Mouse (Mus musculus) heart, embryonic 16.5 days (tissue): ENCODE data around the gene Socs7. TPM values are rescaled to one million over a fixed set of nuclear protein-coding genes. Genes with fewer than 3 reads are reported as not detected.

ENCODE experiments used
- ATAC-seq: fragments of 200-750 bp; cut with Nextera tagmentation; replicated peaks from 2 replicates; pipeline ENCODE4 v1.8.0; 2017; ENCODE audit warnings: moderate number of reproducible peaks; ENCODE audit not compliant: insufficient read depth, low FRiP score; ENCODE audit errors: extremely low read depth
- H3K27ac ChIP-seq: fragments of 300-500 bp; sonication (generic); 2 replicates; pipeline ENCODE4 v1.5.1; 2014; ENCODE audit warnings: mild to moderate bottlenecking, low read length, control low read depth, moderate library complexity
- H3K27me3 ChIP-seq: fragments of 300-500 bp; sonication (generic); 2 replicates; pipeline ENCODE4 v1.6.1; 2014; ENCODE audit warnings: low read length, mixed read lengths; ENCODE audit not compliant: control insufficient read depth, insufficient read depth
- H3K36me3 ChIP-seq: fragments of 300-500 bp; sonication (generic); 2 replicates; pipeline ENCODE4 v1.6.1; 2014; ENCODE audit not compliant: control insufficient read depth, insufficient read depth
- H3K4me1 ChIP-seq: fragments of 300-500 bp; sonication (generic); 2 replicates; pipeline ENCODE4 v1.6.1; 2014; ENCODE audit warnings: low read length, mixed read lengths; ENCODE audit not compliant: control insufficient read depth, insufficient read depth
- H3K4me2 ChIP-seq: fragments of 300-500 bp; sonication (generic); 2 replicates; pipeline ENCODE4 v1.6.1; 2014; ENCODE audit warnings: low read depth, mild to moderate bottlenecking, control low read depth, low read length
- H3K4me3 ChIP-seq: fragments of 300-500 bp; sonication (generic); 2 replicates; pipeline ENCODE4 v1.5.1; 2014; ENCODE audit warnings: mild to moderate bottlenecking, control low read depth, low read length
- H3K9ac ChIP-seq: fragments of 300-500 bp; sonication (generic); 2 replicates; pipeline ENCODE4 v1.6.1; 2014; ENCODE audit warnings: low read length, control low read depth
- H3K9me3 ChIP-seq: fragments of 300-500 bp; sonication (generic); replicated peaks from 2 replicates; pipeline ENCODE4 v1.6.1; 2016; ENCODE audit warnings: low read length; ENCODE audit not compliant: control insufficient read depth
- WGBS: fragments of 180-500 bp; shearing (Covaris S2); extraction: QIAGEN DNeasy Blood & Tissue Kit; methylation state at CpG from one replicate; pipeline ENCODE4 v1.1.7; 2014; 5-methylcytosine and 5-hydroxymethylcytosine counted together
- polyA plus RNA-seq: library from polyadenylated mRNA; unstranded; fragments of >200 nt; fragmentation: Nextera tagmentation; extraction: Ambion mirVana; gene quantifications from 2 replicates; pipeline ENCODE4 v1.2.1, GENCODE M21; 2015

Gene Socs7
- polyA plus RNA-seq, 1 experiment from 2014 or later: 3.2 TPM

DNA sequence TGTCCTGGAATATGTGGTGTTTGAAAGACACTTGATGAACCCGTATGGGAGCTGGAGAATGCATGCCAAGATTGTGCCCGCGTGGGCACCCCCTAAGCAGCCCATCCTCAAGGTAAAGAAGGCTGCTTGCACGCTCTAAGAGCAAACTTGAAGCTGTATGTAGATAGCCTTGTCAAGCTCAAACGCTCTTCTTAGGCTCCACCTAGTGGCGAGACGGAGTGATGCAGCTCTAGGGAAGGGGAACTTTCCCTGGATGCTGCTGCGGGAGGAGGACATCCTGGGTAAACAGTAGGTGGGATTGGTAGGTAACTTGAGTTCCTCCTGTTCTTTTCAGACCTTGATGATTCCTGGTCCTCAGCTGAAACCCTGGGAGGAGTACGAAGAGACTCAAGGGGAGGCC is 34.2 kb upstream of the Socs7 start:
- Histone ChIP-seq H3K9ac (no peak overlapping the region), H3K9me3 (no peaks in the 10 kb centered on the region), H3K4me1 (no peaks in the 10 kb centered on the region), H3K4me2 (no peak overlapping the region), H3K36me3 (peaks cover 46% of the 10 kb centered on the region), H3K27me3 (no peaks in the 10 kb centered on the region), H3K27ac (no peak overlapping the region), H3K4me3 (no peak overlapping the region)
- WGBS: 17% methylated on average over 9 of the region's 9 CpGs
- ATAC-seq: no peak

DNA sequence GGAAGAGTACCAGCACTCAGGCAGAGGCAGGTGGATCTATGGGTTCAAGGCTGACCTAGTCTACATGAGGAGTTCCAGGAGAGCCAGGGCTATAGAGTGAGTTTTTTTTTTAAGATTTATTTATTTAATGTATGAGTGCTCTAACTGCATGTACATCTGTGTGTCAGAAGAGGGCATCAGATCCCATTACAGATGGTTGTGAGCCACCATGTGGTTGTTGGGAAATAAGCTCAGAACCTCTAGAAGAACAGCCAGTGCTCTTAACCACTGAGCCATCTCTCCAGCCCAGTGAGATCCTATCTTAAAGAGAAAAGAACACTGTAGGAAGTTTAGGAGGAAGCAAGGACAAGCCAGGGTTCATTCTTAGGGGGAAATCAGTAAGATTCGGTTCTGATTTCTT is 32.0 kb upstream of the Socs7 start:
- H3K9me3 ChIP-seq: no peaks in the 10 kb centered on the region
- no peak for ATAC-seq
- peaks cover 2% of the 10 kb centered on the region; the same call in 1 of the 2 replicates for H3K27me3 ChIP-seq
- no peak overlapping the region for H3K4me2 ChIP-seq
- H3K27ac ChIP-seq: no peak overlapping the region
- H3K4me3 ChIP-seq: no peak overlapping the region
- no peaks in the 10 kb centered on the region for H3K4me1 ChIP-seq
- no peak overlapping the region for H3K9ac ChIP-seq
- H3K36me3 ChIP-seq: peaks cover 29% of the 10 kb centered on the region
- 92% methylated on average over 1 of the region's 1 CpGs for WGBS

DNA sequence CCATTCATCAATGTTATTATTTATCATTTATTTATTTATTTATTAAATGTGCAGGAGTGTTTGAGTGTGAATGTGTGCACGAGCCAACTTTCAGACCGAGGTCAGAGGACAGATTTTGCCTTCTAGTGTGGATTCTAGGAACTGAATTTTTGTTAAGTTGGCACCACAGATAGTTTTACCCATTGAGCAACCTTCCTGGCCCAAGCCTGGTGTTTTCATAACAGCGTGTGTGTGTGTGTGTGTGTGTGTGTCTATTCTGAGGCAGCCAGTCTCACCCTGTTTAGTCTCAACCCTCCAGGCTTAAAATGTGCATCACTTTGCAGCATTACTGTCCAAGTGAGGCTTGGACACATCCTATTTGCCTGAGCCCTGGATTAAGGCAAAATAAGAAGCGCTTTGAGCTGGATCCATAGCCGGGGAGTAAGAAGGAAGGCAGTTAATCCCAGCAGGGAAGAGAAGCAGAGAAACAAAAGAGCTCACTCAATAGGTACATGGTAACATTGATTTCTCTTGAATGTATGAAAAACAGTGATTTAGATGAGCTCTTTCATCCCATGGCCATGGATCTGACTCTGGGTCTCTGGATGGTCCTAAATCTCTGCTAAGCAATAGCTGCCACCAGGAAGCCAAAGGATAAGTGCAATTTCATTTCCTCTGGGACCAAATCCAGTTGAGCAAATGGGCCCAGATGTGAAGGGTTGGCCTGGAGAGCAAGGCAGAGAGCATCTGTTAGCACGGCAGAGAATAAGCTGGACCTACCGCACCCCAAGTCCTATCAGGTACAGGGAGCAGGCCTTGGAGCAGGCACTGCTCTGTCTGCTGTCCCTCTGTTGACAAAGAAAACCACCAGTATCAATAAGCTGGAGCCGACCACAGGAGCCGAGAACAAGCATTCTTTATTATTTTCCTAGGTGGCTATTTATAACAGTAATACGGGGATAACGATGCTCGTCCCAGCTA is 30.8 kb upstream of the Socs7 start:
- Histone ChIP-seq H3K9me3 (no peaks in the 10 kb centered on the region), H3K27me3 (peaks cover 5% of the 10 kb centered on the region), H3K4me1 (no peaks in the 10 kb centered on the region), H3K4me3 (no peak overlapping the region), H3K36me3 (peaks cover 18% of the 10 kb centered on the region), H3K27ac (no peak overlapping the region), H3K9ac (no peak overlapping the region), H3K4me2 (no peak overlapping the region)
- 78% methylated on average over 12 of the region's 12 CpGs for WGBS
- ATAC-seq: no peak

DNA sequence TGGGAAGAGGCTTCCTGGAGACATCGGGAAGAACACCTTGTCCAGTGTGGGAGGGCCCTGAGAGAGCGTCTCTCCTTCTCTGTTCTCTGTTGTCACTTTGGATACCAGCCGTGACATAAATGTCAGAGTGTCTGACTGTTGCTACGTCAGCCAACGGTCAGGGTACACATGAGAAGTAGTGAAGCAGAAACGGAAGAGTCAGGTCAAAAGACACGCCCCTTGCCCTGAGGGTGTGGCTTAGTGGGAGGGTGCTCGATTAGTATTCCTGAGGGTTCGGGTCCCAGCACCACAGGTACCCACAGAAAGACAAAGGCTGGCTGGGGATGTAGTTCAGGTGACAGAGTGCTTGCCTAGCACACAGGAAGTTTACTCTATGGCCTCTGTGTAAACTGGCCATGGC is 29.3 kb upstream of the Socs7 start:
- no peak for ATAC-seq
- Histone ChIP-seq H3K27ac (no peak overlapping the region), H3K4me3 (no peak overlapping the region), H3K27me3 (peaks cover 13% of the 10 kb centered on the region), H3K4me2 (no peak overlapping the region), H3K4me1 (peaks cover 1% of the 10 kb centered on the region), H3K9ac (no peak overlapping the region), H3K36me3 (peaks cover 12% of the 10 kb centered on the region), H3K9me3 (no peaks in the 10 kb centered on the region)
- WGBS: 51% methylated on average over 9 of the region's 9 CpGs

DNA sequence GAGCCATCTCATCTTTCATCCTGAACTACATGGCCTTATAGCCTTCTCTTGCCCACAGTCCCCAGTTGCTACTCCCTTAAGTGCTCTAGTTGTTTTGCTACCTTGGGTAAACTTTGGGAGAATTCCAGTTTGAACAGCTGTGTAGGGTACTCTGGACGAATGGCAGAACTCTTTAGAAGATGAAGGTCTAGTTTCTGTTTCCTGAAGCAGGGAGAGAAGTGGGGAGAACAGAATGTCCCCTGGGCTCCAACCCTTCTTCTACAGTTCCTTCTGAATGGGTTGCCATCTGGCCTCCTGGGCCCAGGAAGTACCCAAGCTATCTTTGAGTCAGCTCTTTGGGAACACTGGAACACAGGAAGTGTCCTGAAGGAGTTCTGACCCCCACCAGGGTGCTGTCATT is 28.5 kb upstream of the Socs7 start:
- WGBS: 37% methylated on average over 1 of the region's 1 CpGs
- no peaks in the 10 kb centered on the region for H3K9me3 ChIP-seq
- H3K27me3 ChIP-seq: peaks cover 15% of the 10 kb centered on the region
- H3K4me3 ChIP-seq: no peak overlapping the region
- peaks cover 8% of the 10 kb centered on the region for H3K36me3 ChIP-seq
- no peak for ATAC-seq
- no peak overlapping the region for H3K4me2 ChIP-seq
- no peak overlapping the region for H3K9ac ChIP-seq
- H3K4me1 ChIP-seq: peaks cover 10% of the 10 kb centered on the region
- H3K27ac ChIP-seq: no peak overlapping the region

DNA sequence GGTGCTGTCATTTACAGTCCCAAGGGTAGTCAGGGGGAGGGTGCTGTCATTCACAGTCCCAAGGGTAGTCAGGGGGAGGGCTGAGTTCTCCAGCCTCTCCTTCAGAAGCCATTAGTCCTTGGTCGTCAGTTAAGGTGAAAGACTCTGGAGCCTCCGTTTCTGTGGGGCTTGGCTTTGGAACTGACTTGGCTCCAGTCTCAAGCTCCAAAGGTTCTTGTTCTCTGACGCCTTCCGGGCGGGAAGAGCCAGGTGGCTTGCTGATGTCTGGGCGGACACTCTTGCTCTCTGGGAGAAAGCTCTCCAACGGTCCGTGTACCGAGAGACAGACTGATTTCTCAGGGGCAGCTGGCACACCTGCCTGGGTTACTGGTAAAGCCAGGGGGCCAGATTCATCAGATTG is 28.0 kb upstream of the Socs7 start:
- no peaks in the 10 kb centered on the region for H3K9me3 ChIP-seq
- peaks cover 15% of the 10 kb centered on the region for H3K27me3 ChIP-seq
- H3K36me3 ChIP-seq: 0 out of 2 replicates have a peak, but pooled peaks cover 4% of the 10 kb centered on the region
- H3K4me1 ChIP-seq: peaks cover 12% of the 10 kb centered on the region
- 84% methylated on average over 9 of the region's 9 CpGs for WGBS
- H3K4me2 ChIP-seq: no peak overlapping the region
- no peak overlapping the region for H3K9ac ChIP-seq
- no peak overlapping the region for H3K4me3 ChIP-seq
- H3K27ac ChIP-seq: no peak overlapping the region
- ATAC-seq: no peak

DNA sequence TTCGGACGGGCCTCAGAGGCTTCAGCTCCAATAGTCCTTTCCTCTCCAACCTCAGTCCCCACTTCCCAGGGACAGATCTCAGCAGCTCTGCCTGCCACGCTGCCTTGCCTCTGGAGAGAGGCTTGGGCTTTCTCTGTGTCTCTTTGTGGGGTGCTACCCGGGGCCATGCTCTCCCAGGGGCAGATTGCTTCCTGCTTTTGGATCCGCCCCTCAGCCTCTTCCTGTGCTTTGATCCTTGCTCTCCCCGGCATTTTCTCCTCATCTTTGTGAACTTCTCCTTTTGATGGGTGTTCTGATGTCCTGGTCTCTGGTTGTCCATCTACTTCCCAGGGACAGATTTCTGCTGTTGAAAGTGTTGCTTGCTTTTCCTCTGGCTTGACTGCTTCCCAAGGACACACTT is 26.1 kb upstream of the Socs7 start:
- no peaks in the 10 kb centered on the region for H3K9me3 ChIP-seq
- peaks cover 12% of the 10 kb centered on the region for H3K4me1 ChIP-seq
- WGBS: 43% methylated on average over 6 of the region's 6 CpGs
- H3K4me3 ChIP-seq: no peak overlapping the region
- no peak overlapping the region for H3K9ac ChIP-seq
- no peaks in the 10 kb centered on the region for H3K36me3 ChIP-seq
- peaks cover 15% of the 10 kb centered on the region for H3K27me3 ChIP-seq
- no peak overlapping the region for H3K27ac ChIP-seq
- no peak for ATAC-seq
- no peak overlapping the region for H3K4me2 ChIP-seq

DNA sequence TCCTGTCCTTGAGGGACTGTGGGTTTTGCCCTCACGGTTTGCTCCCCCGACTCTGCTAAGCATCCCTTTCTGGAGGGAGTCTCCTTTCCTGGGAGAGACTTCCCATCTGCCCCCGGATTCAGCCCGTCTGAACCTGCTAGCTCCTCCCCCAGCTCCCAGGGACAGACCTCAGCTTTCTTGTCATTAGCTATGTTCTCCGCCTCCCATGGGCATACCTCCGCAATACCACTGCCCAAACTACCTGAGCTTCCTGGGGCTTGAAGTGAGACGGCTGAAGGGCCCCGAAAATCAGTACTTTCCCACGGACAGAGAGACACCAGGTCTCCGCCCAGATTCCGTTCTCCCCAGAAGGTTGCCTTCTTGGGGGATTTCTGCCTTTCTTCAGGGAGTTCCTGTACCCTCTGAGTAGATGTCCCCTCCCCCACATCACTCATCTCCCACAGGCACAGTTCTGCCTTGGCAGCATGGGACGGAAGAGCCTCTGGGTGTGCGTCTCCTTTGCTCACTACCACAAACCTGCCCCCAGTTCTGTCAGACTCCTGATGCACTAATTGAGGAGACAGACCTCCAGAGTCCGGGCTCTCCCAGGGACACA is 25.5 kb upstream of the Socs7 start:
- Histone ChIP-seq H3K27me3 (peaks cover 15% of the 10 kb centered on the region), H3K4me1 (peaks cover 12% of the 10 kb centered on the region)
- 60% methylated on average over 14 of the region's 14 CpGs for WGBS

DNA sequence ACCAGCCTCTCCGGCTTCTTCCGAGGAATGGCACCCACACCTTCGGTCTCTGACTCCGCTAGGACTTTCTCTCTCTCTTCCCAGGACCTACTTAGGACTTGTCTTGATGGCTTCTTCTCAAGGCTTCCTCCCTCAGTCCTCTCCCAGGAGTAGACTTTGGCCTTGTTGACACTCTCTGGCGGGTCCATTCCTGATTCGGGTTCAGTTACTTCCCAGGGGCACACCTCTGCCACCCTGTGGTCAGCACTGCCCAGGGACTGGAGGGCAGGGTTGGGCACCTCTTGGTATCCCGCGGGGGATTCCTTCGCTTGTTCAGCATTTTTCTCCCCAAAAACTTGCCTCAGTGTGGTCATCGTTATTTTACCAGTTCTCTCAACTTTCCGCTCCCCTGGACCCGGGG is 25.0 kb upstream of the Socs7 start:
- no peak overlapping the region for H3K4me2 ChIP-seq
- no peaks in the 10 kb centered on the region for H3K36me3 ChIP-seq
- H3K9me3 ChIP-seq: no peaks in the 10 kb centered on the region
- no peak overlapping the region for H3K4me3 ChIP-seq
- no peak for ATAC-seq
- H3K27me3 ChIP-seq: peaks cover 15% of the 10 kb centered on the region
- H3K9ac ChIP-seq: no peak overlapping the region
- whole genome bisulfite sequencing: 78% methylated on average over 12 of the region's 12 CpGs
- H3K4me1 ChIP-seq: peaks cover 12% of the 10 kb centered on the region
- H3K27ac ChIP-seq: no peak overlapping the region

More for the DNA sequence above, 25.5 kb upstream of the Socs7 start:
- ATAC-seq: no peak
- no peaks in the 10 kb centered on the region for H3K9me3 ChIP-seq
- H3K4me2 ChIP-seq: no peak overlapping the region
- no peak overlapping the region for H3K4me3 ChIP-seq
- H3K27ac ChIP-seq: no peak overlapping the region
- H3K36me3 ChIP-seq: no peaks in the 10 kb centered on the region
- H3K9ac ChIP-seq: no peak overlapping the region
